Mouse (Mus musculus): ENCODE measurements at regions not wholly inside any gene's neighbourhood (a gene's known extent, or its start where the extent isn't known, plus 50 kb on each side); places are given as distances from the start of the nearest gene placed in this dataset.
A peak's percentile ranks its signal among the peaks of the same experiment; 100 is the strongest.

GRCm38 (mm10) chr5:116914876-116915275 is 201.0 kb downstream of the Suds3 start:
- DNase-seq (ENCODE audit: low spot score in 2 of 2), result no peak

- no peak for DNase-seq (ENCODE audit: low spot score in 2 of 2)
Measured at GRCm38 (mm10) chr5:116900846-116901245, 215.1 kb downstream of the Suds3 start.

GRCm38 (mm10) chr5:116897391-116897790 is 218.5 kb downstream of the Suds3 start:
- peak in 1 of 2 experiments; percentile 36 for DNase-seq (ENCODE audit: low spot score in 2 of 2)

- DNase-seq (ENCODE audit: low spot score in 2 of 2), result peak; percentile 19 to 78
Measured at GRCm38 (mm10) chr5:116895036-116895783, 220.7 kb downstream of the Suds3 start.

- DNase-seq (ENCODE audit: low spot score in 2 of 2), result no peak
Measured at GRCm38 (mm10) chr5:116894575-116894974, 221.3 kb downstream of the Suds3 start.

- DNase-seq (ENCODE audit: low spot score in 2 of 2), result no peak
Measured at GRCm38 (mm10) chr5:116892877-116893276, 223.0 kb downstream of the Suds3 start.

- no peak for DNase-seq (ENCODE audit: low spot score in 2 of 2)
Measured at GRCm38 (mm10) chr5:116889224-116889623, 226.7 kb downstream of the Suds3 start.

- DNase-seq (ENCODE audit: low spot score in 2 of 2), result no peak
Measured at GRCm38 (mm10) chr5:116886181-116887136, 229.5 kb downstream of the Suds3 start.

- no peak for DNase-seq (ENCODE audit: low spot score in 2 of 2)
Measured at GRCm38 (mm10) chr5:116879761-116880160, 236.2 kb downstream of the Suds3 start.

GRCm38 (mm10) chr5:116874941-116875340 is 241.0 kb downstream of the Suds3 start:
- DNase-seq (ENCODE audit: low spot score in 2 of 2), result no peak

- no peak for DNase-seq (ENCODE audit: low spot score in 2 of 2)
Measured at GRCm38 (mm10) chr5:116868115-116868514, 247.8 kb downstream of the Suds3 start.

- no peak for DNase-seq (ENCODE audit: low spot score in 2 of 2)
Measured at GRCm38 (mm10) chr5:116864275-116864674, 251.6 kb downstream of the Suds3 start.

GRCm38 (mm10) chr5:116852691-116853090 is 261.1 kb upstream of the Srrm4 start:
- no peak for DNase-seq (ENCODE audit: low spot score in 2 of 2)

- no peak for DNase-seq (ENCODE audit: low spot score in 2 of 2)
Measured at GRCm38 (mm10) chr5:116831874-116832273, 240.3 kb upstream of the Srrm4 start.

GRCm38 (mm10) chr5:116829771-116830170 is 238.2 kb upstream of the Srrm4 start:
- DNase-seq (ENCODE audit: low spot score in 2 of 2), result no peak

- DNase-seq (ENCODE audit: low spot score in 2 of 2), result no peak
Measured at GRCm38 (mm10) chr5:116823260-116823659, 231.6 kb upstream of the Srrm4 start.

GRCm38 (mm10) chr5:116822141-116822540 is 230.5 kb upstream of the Srrm4 start:
- DNase-seq (ENCODE audit: low spot score in 2 of 2), result peak in 1 of 2 experiments; percentile 28

- DNase-seq (ENCODE audit: low spot score in 2 of 2), result no peak
Measured at GRCm38 (mm10) chr5:116809799-116810198, 218.2 kb upstream of the Srrm4 start.

- DNase-seq (ENCODE audit: low spot score in 2 of 2), result peak; percentile 10 to 41
Measured at GRCm38 (mm10) chr5:116809001-116809759, 217.6 kb upstream of the Srrm4 start.

- no peak for DNase-seq (ENCODE audit: low spot score in 2 of 2)
Measured at GRCm38 (mm10) chr5:116797460-116797859, 205.8 kb upstream of the Srrm4 start.

- no peak for DNase-seq (ENCODE audit: low spot score in 2 of 2)
Measured at GRCm38 (mm10) chr5:116795169-116795568, 203.6 kb upstream of the Srrm4 start.

- no peak for DNase-seq (ENCODE audit: low spot score in 2 of 2)
Measured at GRCm38 (mm10) chr5:116790419-116790818, 198.8 kb upstream of the Srrm4 start.
